Mouse (Mus musculus) olfactory bulb, adult 2 months (tissue): Measurements from ENCODE around the gene Zfyve27. TPM values are rescaled to one million over a fixed set of nuclear protein-coding genes. Genes with fewer than 3 reads are reported as not detected.

Experiments used
- H3K27ac ChIP-seq: fragments of 200-500 bp; 2 replicates; pipeline ENCODE4 v1.5.1; 2012; ENCODE audit warnings: low read depth, low read length; ENCODE audit not compliant: insufficient read depth
- H3K4me1 ChIP-seq: fragments of 200-500 bp; 2 replicates; pipeline ENCODE4 v1.6.1; 2012; ENCODE audit warnings: low read length; ENCODE audit not compliant: control insufficient read depth, insufficient read depth
- H3K4me3 ChIP-seq: fragments of 200-500 bp; 2 replicates; pipeline ENCODE4 v1.5.1; 2012; ENCODE audit warnings: mild to moderate bottlenecking, low read depth, low read length, moderate library complexity; ENCODE audit not compliant: insufficient read depth
- CTCF ChIP-seq: fragments of 200-500 bp; IDR thresholded peaks from 2 replicates; pipeline ENCODE4 v1.5.1; 2012; ENCODE audit warnings: low read depth, mild to moderate bottlenecking, low read length, moderate library complexity; ENCODE audit not compliant: insufficient read depth
- POLR2A ChIP-seq: fragments of 200-500 bp; IDR thresholded peaks from 2 replicates; pipeline ENCODE4 v1.6.1; 2012; ENCODE audit warnings: mild to moderate bottlenecking, low read depth, low read length, moderate library complexity; ENCODE audit not compliant: insufficient read depth
- WGBS: fragments of 180-500 bp; shearing (Covaris S2); methylation state at CpG from one replicate; pipeline ENCODE4 v1.1.7; 2018; 5-methylcytosine and 5-hydroxymethylcytosine counted together
- polyA plus RNA-seq: library from polyadenylated mRNA; stranded (reverse); fragments of >200 nt; gene quantifications from 2 replicates; pipeline ENCODE4 v1.2.4, GENCODE M21; 2012; ENCODE audit warnings: low replicate concordance; ENCODE audit not compliant: missing spikeins, insufficient read depth, insufficient read length

Gene Zfyve27
- polyA plus RNA-seq, 1 experiment: not detected

DNA sequence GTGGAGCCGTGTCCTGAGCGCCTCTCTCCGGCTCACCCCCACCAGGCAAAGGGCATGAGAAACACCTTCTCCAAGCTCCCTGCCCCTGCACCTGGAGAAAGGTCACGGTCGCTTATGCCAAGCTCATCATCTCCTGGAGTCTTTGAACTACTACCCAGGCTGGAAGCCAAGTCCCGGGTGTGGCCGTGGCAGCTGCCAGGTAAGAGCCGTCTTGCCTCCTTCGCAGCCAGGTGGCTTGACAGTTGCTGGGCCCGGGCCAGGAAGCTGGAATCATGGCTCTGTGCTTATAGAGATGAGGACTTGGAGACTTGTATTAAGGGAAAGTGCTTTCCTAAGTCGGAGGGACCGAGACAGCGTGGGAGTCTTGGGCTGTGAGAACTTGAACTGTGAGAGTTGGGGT is 67.2 kb downstream of the Zfyve27 start:
- Histone ChIP-seq H3K4me3 (no peak overlapping the region), H3K27ac (no peak overlapping the region), H3K4me1 (peaks cover 4% of the 10 kb centered on the region; the same call in 1 of the 2 replicates)
- 94% methylated on average over 13 of the region's 13 CpGs for WGBS
- TF ChIP-seq POLR2A: no peak

DNA sequence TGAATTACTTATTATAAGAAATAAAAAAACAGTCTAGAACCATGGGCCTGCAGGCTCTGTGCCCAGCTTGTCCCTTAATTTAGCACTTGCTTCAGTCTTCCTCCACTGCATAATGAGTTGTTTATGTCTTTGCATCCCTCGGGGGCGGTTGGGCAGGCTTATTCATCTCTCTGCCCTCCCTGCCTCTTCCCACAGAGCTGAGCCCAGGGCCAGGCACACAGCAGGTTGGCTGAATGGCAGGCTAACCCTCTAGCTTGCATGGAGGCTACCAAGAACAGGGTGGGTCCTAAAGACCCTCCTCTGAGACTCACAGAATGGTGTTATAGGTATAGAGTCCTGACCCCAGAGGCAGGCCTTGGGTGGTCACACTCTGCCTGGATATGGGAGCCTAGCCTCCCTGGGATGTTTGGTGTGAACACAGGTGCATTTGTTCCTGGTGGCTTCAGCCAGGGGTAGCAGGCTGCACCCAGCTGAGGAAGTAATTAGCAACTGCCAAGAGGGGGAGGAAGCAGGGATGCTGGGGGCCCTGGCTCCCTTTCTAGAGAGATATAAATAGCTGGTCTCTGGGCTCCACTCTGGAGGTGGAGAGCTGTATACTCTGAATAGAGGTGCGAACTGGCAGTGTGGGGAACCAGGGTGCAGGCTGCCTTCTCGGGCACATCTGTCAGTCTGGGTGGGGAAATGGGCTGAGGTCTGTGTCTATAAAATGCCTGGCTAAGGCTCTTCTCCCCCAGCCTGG is 74.0 kb downstream of the Zfyve27 start:
- peak overlapping the region; percentile 81 for H3K27ac ChIP-seq
- H3K4me1 ChIP-seq: peaks cover 27% of the 10 kb centered on the region
- no peak for TF ChIP-seq POLR2A
- TF ChIP-seq CTCF: no peak
- 8% methylated on average over 4 of the region's 4 CpGs for WGBS
- no peak overlapping the region for H3K4me3 ChIP-seq

- peaks cover 27% of the 10 kb centered on the region for H3K4me1 ChIP-seq
- 38% methylated on average over 7 of the region's 7 CpGs for WGBS
- peak overlapping the region; percentile 81 for H3K27ac ChIP-seq
- TF ChIP-seq POLR2A (no peak), CTCF (no peak)
- H3K4me3 ChIP-seq: no peak overlapping the region
Measured at GRCm38 (mm10) chr19:42238341-42238715, 74.6 kb downstream of the Zfyve27 start.

DNA sequence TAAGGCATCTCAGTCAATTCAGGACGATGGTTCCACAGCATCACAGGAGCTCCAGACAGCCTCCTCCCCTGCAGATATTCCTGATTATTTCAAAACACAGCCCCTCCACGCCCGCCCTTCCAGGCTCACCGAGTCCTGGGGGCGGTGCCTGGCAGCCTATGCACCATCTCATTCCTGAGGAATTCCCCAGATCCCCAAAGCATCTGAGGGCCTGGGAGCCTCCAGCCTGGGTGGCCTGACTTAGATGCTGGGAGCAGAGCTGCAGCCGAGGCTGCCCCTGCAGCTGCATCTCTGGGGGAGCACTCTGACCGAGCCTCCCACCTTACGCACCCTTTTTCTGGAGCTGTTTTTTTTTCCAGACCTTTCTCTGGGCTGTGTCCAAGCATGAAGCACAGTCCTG is 77.1 kb downstream of the Zfyve27 start:
- Histone ChIP-seq H3K4me3 (no peak overlapping the region), H3K4me1 (peaks cover 27% of the 10 kb centered on the region), H3K27ac (no peak overlapping the region)
- no peak for TF ChIP-seq CTCF
- TF ChIP-seq POLR2A: no peak
- WGBS: 52% methylated on average over 8 of the region's 8 CpGs

- TF ChIP-seq POLR2A (no peak), CTCF (no peak)
- peaks cover 21% of the 10 kb centered on the region for H3K4me1 ChIP-seq
- WGBS: 65% methylated on average over 3 of the region's 3 CpGs
- H3K4me3 ChIP-seq: no peak overlapping the region
- no peak overlapping the region for H3K27ac ChIP-seq
Measured at GRCm38 (mm10) chr19:42243401-42243800, 79.7 kb downstream of the Zfyve27 start.

Other genes with a start within 250 kb of the Zfyve27 start
- gene Exosc1, start 230.5 kb upstream of the Zfyve27 start, polyA plus RNA-seq: not detected in 2 replicates
- not detected in 2 replicates for gene Zdhhc16, start 230.5 kb upstream of the Zfyve27 start, polyA plus RNA-seq
- gene Mms19, start 182.8 kb upstream of the Zfyve27 start, polyA plus RNA-seq: not detected in 2 replicates
- gene Ubtd1, start 182.2 kb upstream of the Zfyve27 start, polyA plus RNA-seq: not detected in 2 replicates
- not detected in 2 replicates for gene Ankrd2, start 128.0 kb upstream of the Zfyve27 start, polyA plus RNA-seq
- not detected in 2 replicates for gene Hoga1, start 118.3 kb upstream of the Zfyve27 start, polyA plus RNA-seq
- not detected in 2 replicates for gene 4933411K16Rik, start 111.7 kb upstream of the Zfyve27 start, polyA plus RNA-seq
- gene Morn4, start 77.6 kb upstream of the Zfyve27 start, polyA plus RNA-seq: not detected in 2 replicates
- not detected in 2 replicates for gene Pi4k2a, start 73.5 kb upstream of the Zfyve27 start, polyA plus RNA-seq
- gene Avpi1, start 34.9 kb upstream of the Zfyve27 start, polyA plus RNA-seq: not detected in 2 replicates
- not detected in 2 replicates for gene Marveld1, start 16.6 kb upstream of the Zfyve27 start, polyA plus RNA-seq
- not detected in 2 replicates for gene Sfrp5, start 38.3 kb downstream of the Zfyve27 start, polyA plus RNA-seq
- not detected in 2 replicates for gene Golga7b, start 83.6 kb downstream of the Zfyve27 start, polyA plus RNA-seq